Mouse (Mus musculus) natural killer cell, adult 2 months (primary cell): ENCODE results near the gene C1qtnf7.

Experiments used
- DNase-seq, 2 experiments: peaks; one replicate each; pipeline ENCODE4 v3.0.0; 2022; ENCODE audit warnings: low spot score in 2 of 2

C1qtnf7 gene

GRCm38 (mm10) chr5:43609760-43610159 is 94.4 kb downstream of the C1qtnf7 start:
- no peak for DNase-seq

DNA sequence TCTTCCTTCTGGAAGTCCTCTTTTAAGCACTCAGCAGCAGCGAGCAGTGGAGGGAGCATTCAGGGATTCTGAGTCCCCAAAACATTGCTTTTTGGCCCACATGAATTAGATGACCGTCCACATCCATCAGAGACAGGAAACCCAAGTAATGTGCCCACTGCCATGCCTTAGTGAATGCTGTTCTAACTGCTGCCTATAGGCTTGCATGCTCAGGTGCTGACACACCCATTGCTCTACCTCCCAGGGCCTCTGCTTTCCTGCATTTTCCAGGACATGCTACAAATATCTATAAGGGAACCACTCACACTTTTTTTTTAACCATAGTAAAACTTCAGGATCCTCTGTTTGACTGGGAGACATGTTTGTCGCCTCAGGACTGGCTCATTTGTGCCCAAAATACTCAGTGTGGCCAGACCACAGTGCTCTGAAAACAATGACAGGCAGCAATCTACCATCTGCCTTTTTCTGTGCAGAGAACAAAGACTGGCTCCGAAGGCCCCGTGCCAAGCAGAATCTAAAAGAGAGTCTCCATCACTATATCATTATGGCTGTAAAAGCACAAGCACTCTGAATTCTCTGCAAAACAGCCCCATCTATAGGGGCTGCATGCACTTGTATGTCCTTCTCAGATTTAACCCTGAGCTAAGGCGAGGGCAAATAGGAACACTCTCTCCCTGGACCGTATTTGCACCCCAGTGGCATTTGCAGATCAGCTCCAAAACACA is 106.4 kb downstream of the C1qtnf7 start:
- DNase-seq, result no peak

- no peak for DNase-seq
Measured at GRCm38 (mm10) chr5:43625407-43625806, 110.1 kb downstream of the C1qtnf7 start.

DNA sequence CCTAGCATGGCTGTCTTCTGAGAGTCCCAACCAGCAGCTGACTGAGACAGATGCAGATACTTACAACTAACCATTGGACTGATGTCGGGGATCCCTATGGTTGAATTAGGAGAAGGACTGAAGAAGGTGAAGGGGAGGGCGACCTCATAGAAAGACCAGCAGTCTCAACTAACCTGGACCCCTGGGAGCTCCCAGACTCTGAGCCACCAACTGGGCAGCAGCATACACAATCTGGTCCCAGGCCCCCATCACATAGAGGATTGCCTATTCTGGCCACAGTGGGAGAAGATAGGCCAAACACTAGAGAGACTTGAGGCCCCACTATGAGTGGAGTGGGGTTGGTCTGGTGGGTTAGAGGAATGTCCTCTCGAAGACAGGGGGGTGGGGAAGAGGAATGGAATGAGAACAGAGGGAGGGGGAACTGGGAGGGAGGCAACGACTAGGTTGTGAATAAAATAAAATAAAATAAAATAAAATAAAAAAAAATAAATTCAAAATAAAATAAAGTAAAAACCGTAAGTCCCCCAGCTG is 118.8 kb downstream of the C1qtnf7 start:
- no peak for DNase-seq

- no peak for DNase-seq
Measured at GRCm38 (mm10) chr5:43634602-43635081, 119.3 kb downstream of the C1qtnf7 start.

- DNase-seq, result no peak
Measured at GRCm38 (mm10) chr5:43645020-43645419, 129.7 kb downstream of the C1qtnf7 start.

- DNase-seq, result no peak
Measured at GRCm38 (mm10) chr5:43647098-43647774, 131.9 kb downstream of the C1qtnf7 start.

GRCm38 (mm10) chr5:43661498-43661897 is 146.2 kb downstream of the C1qtnf7 start:
- DNase-seq, result no peak

GRCm38 (mm10) chr5:43661997-43662961 is 146.9 kb downstream of the C1qtnf7 start, which contains the start of gene Cc2d2a:
TSS of gene Cc2d2a (plus strand) at chr5:43662346.
- no peak for DNase-seq

DNA sequence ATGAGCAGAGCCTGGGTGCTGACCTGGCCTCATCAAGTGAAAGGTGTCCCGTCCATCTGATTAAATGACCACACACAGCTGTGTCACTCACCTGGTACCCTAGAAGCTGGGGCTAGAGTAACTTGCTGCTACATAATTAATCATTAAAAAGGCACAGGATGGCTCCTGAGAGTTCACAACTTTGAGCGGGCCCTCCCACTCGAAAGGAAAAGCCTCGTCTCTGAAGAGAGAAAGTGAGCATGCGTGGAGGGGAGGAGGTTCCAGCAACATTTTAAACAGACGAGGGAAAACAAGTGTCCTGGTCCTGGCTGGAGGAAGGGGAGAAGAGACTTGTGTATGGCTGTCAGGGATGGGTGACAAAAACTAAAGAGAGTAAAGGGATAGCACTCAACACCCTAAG is 148.2 kb downstream of the C1qtnf7 start:
- no peak for DNase-seq

- DNase-seq, result no peak
Measured at GRCm38 (mm10) chr5:43665144-43665543, 149.8 kb downstream of the C1qtnf7 start.
